Mouse (Mus musculus) liver, embryonic 14.5 days (tissue): Measurements from ENCODE around the gene Plch1. TPM values are rescaled to one million over a fixed set of nuclear protein-coding genes. Genes with fewer than 3 reads are reported as not detected.

Source experiments
- ATAC-seq: fragments of 200-750 bp; cut with Nextera tagmentation; 2 replicates; pipeline ENCODE4 v1.8.0; 2017; ENCODE audit warnings: moderate number of reproducible peaks, mild to moderate bottlenecking, moderate library complexity; ENCODE audit not compliant: insufficient read depth
- DNase-seq, 3 experiments: peaks; one replicate each; pipeline ENCODE4 v3.0.0-alpha.2; 2012 to 2013; ENCODE audit warnings: low read depth in 3 of 3, low spot score in 3 of 3
- H3K27ac ChIP-seq: fragments of 300-500 bp; sonication (generic); 2 replicates; pipeline ENCODE4 v1.5.1; 2014; ENCODE audit warnings: moderate library complexity, mild to moderate bottlenecking, control low read depth, inconsistent platforms
- H3K27me3 ChIP-seq: fragments of 300-500 bp; sonication (generic); 2 replicates; pipeline ENCODE4 v1.6.1; 2014; ENCODE audit warnings: mild to moderate bottlenecking, low read length, moderate library complexity; ENCODE audit not compliant: control insufficient read depth, insufficient read depth
- H3K36me3 ChIP-seq: fragments of 300-500 bp; sonication (generic); replicated peaks from 2 replicates; pipeline ENCODE4 v1.6.1; 2014; ENCODE audit warnings: low read depth; ENCODE audit not compliant: control insufficient read depth, insufficient read depth
- H3K4me1 ChIP-seq, 2 experiments: fragments of 200-500 bp in 1 of 2; fragments of 300-500 bp in 1 of 2; sonication (generic) in 1 of 2; replicated peaks; 2 replicates each; pipeline ENCODE4 v1.6.1; 2012 to 2014; ENCODE audit warnings: antibody characterized with exemption in 1 of 2, inconsistent platforms in 1 of 2, low read length in 1 of 2; ENCODE audit not compliant: control insufficient read depth in 2 of 2, insufficient read depth in 2 of 2
- H3K4me2 ChIP-seq: fragments of 300-500 bp; sonication (generic); 2 replicates; pipeline ENCODE4 v1.6.1; 2014; ENCODE audit warnings: low read depth, mild to moderate bottlenecking, control low read depth, moderate library complexity
- H3K4me3 ChIP-seq, 2 experiments: fragments of 200-500 bp in 1 of 2; fragments of 300-500 bp in 1 of 2; sonication (generic) in 1 of 2; 2 replicates each; pipeline ENCODE4 v1.5.1; 2012 to 2014; ENCODE audit warnings: low read depth in 2 of 2, low read length in 2 of 2, mild to moderate bottlenecking in 2 of 2, control low read depth in 1 of 2, inconsistent platforms in 1 of 2, moderate library complexity in 1 of 2; ENCODE audit not compliant: insufficient read depth in 1 of 2
- H3K9ac ChIP-seq: fragments of 300-500 bp; sonication (generic); replicated peaks from 2 replicates; pipeline ENCODE4 v1.6.1; 2014; ENCODE audit warnings: mild to moderate bottlenecking, control low read depth, moderate library complexity
- H3K9me3 ChIP-seq: fragments of 300-500 bp; sonication (generic); 2 replicates; pipeline ENCODE4 v1.6.1; 2016; ENCODE audit warnings: low read length, mixed read lengths; ENCODE audit not compliant: control insufficient read depth
- CTCF ChIP-seq: IDR thresholded peaks from 2 replicates; pipeline ENCODE4 v1.5.1; 2016; ENCODE audit warnings: antibody characterized with exemption, low read depth, control low read depth
- EP300 ChIP-seq: IDR thresholded peaks from 2 replicates; pipeline ENCODE4 v1.6.1; 2016; ENCODE audit warnings: antibody characterized with exemption, low read depth
- WGBS: fragments of 180-500 bp; shearing (Covaris S2); extraction: QIAGEN DNeasy Blood & Tissue Kit; methylation state at CpG from one replicate; pipeline ENCODE4 v1.1.7; 2014; ENCODE audit not compliant: insufficient replicate concordance; 5-methylcytosine and 5-hydroxymethylcytosine counted together
- polyA plus RNA-seq, 2 experiments: library from polyadenylated mRNA; depleted of rRNA in 1 of 2; stranded (reverse) in 1 of 2; unstranded in 1 of 2; fragments of >200 nt; fragmentation: Nextera tagmentation in 1 of 2; extraction: Ambion mirVana in 1 of 2; gene quantifications; 2 replicates each; pipeline versions ENCODE4 v1.2.1 to v1.2.3; 2012 to 2014

The Plch1 gene
- polyA plus RNA-seq, 2 experiments, result 0.11 to 0.14 TPM

GRCm38 (mm10) chr3:63805496-63805895 is 93.8 kb downstream of the Plch1 start:
- no peak overlapping the region for H3K9ac ChIP-seq
- H3K9me3 ChIP-seq, result no peaks in the 10 kb centered on the region
- ATAC-seq (no peak), DNase-seq (no peak)
- H3K4me1 ChIP-seq, result no peaks in the 10 kb centered on the region
- H3K27ac ChIP-seq, result no peak overlapping the region
- no peak for TF ChIP-seq EP300
- TF ChIP-seq CTCF, result no peak
- no peaks in the 10 kb centered on the region for H3K36me3 ChIP-seq
- H3K4me2 ChIP-seq, result no peak overlapping the region
- 65% methylated on average over 2 of the region's 2 CpGs for WGBS
- no peak overlapping the region for H3K4me3 ChIP-seq
- no peaks in the 10 kb centered on the region for H3K27me3 ChIP-seq

- Histone ChIP-seq H3K9ac (no peak overlapping the region), H3K4me2 (no peak overlapping the region), H3K9me3 (no peaks in the 10 kb centered on the region), H3K4me3 (no peak overlapping the region), H3K4me1 (no peaks in the 10 kb centered on the region), H3K27me3 (no peaks in the 10 kb centered on the region), H3K27ac (no peak overlapping the region), H3K36me3 (no peaks in the 10 kb centered on the region)
- peak in 1 of 3 experiments; percentile 2 for DNase-seq
- WGBS, result 37% methylated on average over 5 of the region's 5 CpGs
- TF ChIP-seq EP300 (no peak; the same call in 1 of the 2 replicates), CTCF (no peak)
- ATAC-seq, result peak; percentile 60; the same call in 1 of the 2 replicates
Measured at GRCm38 (mm10) chr3:63800685-63801084, 98.6 kb downstream of the Plch1 start.

DNA sequence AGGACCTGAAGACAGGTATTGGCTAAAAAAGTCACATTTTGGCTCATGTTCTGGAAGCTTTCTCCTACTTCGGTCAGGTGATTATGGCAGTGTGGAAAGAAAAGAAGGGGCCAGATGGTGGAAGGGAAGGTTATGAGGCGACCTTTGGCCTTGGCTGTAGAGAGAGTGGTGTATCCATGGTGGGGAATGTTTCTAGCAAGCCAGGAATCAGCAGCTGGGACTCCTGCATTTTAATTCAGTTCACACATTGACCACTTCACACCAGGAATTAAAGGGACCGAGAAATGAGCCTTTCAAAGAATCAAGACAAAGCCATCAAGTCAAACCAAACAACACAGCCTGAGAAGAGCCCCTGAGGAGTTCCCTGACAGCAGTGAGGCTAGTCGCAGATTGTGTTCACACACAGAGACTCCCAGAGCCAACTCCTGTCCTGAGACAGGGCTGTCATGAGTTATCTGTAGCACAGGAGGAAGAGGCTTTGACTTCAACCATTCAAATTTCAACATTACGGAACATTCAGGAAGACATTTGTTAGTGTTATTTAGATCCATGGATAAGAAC is 112.4 kb downstream of the Plch1 start:
- no peak overlapping the region for H3K4me3 ChIP-seq
- 50% methylated on average over 5 of the region's 5 CpGs for WGBS
- ATAC-seq, result no peak

DNA sequence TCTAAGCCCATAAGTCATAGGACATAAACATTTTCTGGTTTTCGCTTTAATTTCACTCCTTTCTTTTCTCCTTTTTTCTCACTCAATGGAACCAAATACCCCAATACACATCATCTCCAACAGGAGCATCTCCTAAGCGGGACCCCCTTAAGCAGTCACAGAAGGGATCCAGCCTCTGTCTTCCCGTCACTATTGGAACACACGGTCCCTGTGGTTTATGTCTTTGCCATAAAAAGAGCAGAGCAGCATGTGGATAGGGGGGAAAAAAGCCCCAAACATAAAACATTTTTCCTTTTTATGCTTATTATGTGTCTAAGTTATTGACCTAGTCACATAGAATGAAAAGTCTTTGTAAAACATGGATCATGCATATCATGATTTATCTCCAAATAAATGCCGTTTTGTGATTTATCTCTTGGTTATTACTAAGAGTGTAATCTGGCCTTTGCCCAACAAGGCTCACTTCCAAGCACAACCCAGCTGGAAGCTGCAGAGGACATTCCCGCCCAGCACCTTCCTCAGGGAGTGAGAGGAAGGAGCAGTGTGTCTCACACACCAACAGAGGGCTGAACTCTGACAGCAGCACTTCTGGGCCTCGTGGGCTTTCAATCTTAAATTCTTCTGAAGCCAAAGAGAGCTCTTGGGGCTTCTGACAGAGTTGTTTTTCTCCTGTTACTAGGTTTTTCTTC is 126.5 kb downstream of the Plch1 start:
- no peaks in the 10 kb centered on the region for H3K27me3 ChIP-seq
- H3K27ac ChIP-seq, result no peak overlapping the region
- H3K4me1 ChIP-seq, result no peaks in the 10 kb centered on the region
- TF ChIP-seq CTCF (no peak), EP300 (no peak)
- no peaks in the 10 kb centered on the region for H3K9me3 ChIP-seq
- H3K4me2 ChIP-seq, result no peak overlapping the region
- no peak overlapping the region for H3K9ac ChIP-seq
- H3K4me3 ChIP-seq, result no peak overlapping the region
- H3K36me3 ChIP-seq, result no peaks in the 10 kb centered on the region
- WGBS, result 57% methylated on average over 7 of the region's 7 CpGs
- DNase-seq, result no peak
- ATAC-seq, result no peak

More for the DNA sequence above, 112.4 kb downstream of the Plch1 start:
- Histone ChIP-seq H3K4me1 (no peaks in the 10 kb centered on the region), H3K9ac (no peak overlapping the region), H3K36me3 (no peaks in the 10 kb centered on the region), H3K27me3 (no peaks in the 10 kb centered on the region), H3K4me2 (no peak overlapping the region), H3K27ac (no peak overlapping the region), H3K9me3 (no peaks in the 10 kb centered on the region)
- DNase-seq, result no peak
- TF ChIP-seq CTCF (no peak), EP300 (no peak)

DNA sequence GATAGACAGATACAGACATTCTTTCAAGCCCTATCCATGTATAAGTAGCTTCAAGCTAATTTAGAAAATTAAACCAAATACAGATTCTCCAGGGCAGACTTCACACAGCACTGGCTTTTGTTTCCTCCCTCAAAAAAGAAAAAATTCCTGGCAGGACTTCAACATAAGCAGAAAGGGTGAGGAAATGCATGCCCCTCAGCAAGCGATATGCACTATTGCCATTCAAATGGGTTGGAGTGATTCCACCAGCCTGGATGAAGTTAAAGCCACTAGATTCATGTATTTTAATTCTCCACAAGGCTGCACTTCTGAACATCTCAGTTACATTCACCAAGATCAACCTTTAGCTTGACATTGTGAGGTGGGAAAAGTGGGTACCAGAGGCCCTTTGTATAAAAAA is 138.5 kb downstream of the Plch1 start:
- H3K4me1 ChIP-seq, result no peaks in the 10 kb centered on the region
- no peak overlapping the region for H3K4me3 ChIP-seq
- 63% methylated on average over 1 of the region's 1 CpGs for WGBS
- ATAC-seq (no peak), DNase-seq (no peak)
- no peak overlapping the region for H3K9ac ChIP-seq
- no peak for TF ChIP-seq EP300
- TF ChIP-seq CTCF, result no peak
- no peaks in the 10 kb centered on the region for H3K27me3 ChIP-seq
- H3K36me3 ChIP-seq, result no peaks in the 10 kb centered on the region
- no peak overlapping the region for H3K27ac ChIP-seq
- no peaks in the 10 kb centered on the region for H3K9me3 ChIP-seq
- H3K4me2 ChIP-seq, result no peak overlapping the region
